Mouse (Mus musculus): ENCODE results near the gene Stkld1. TPM values are rescaled to one million over a fixed set of nuclear protein-coding genes. Genes with fewer than 3 reads are reported as not detected.
"Not testable (repeated sequence)": the region's sequence is repeated elsewhere in the genome, so short reads cannot be mapped to it uniquely, and the experiment has no call there.

Gene Stkld1
- total and polyA plus RNA-seq, 3 experiments: 0.13 to 0.29 (median 0.19) TPM

GRCm38 (mm10) chr2:26885541-26885940, 48.3 kb upstream of the Stkld1 start:
- H3K4me3 ChIP-seq (replicated peaks in 1 of 3; ENCODE audit: low read depth in 2 of 3, low read length in 2 of 3, poor library complexity in 1 of 3); H3K27me3 ChIP-seq (replicated peaks); H3K9me3 ChIP-seq (replicated peaks; ENCODE audit: low read length); dilution Hi-C loops (cut with MboI; ENCODE audit: extremely low pct_ligation_motif_present, extremely low pct_unique_long_range_greater_than_20kb, low sequenced_read_pairs); H3K27ac ChIP-seq (ENCODE audit: insufficient read depth, low read depth); H3K79me2 ChIP-seq (replicated peaks; ENCODE audit: control insufficient read depth, extremely low read depth, insufficient read depth, poor library complexity, severe bottlenecking); in situ Hi-C loops (cut with MboI; ENCODE audit: low pct_ligation_motif_present, low pct_unique_long_range_greater_than_20kb, low sequenced_read_pairs); H3K4me1 ChIP-seq (ENCODE audit: control insufficient read depth in 1 of 2, insufficient read depth in 2 of 2); H3K9ac ChIP-seq (ENCODE audit: insufficient read depth, low read depth); DNase-seq (ENCODE audit: extremely low read depth); H3K4me2 ChIP-seq (ENCODE audit: insufficient read depth, low read depth, poor library complexity, severe bottlenecking): not testable (repeated sequence)
- H3K36me3 ChIP-seq (replicated peaks in 1 of 2; ENCODE audit: control insufficient read depth in 1 of 2, insufficient read depth in 1 of 2, low read length in 1 of 2): peaks cover 15 to 23% of the 10 kb centered on the region in 2 experiments

- H3K9me3 ChIP-seq (replicated peaks; ENCODE audit: low read length); H3K9ac ChIP-seq (ENCODE audit: insufficient read depth, low read depth); dilution Hi-C loops (cut with MboI; ENCODE audit: extremely low pct_ligation_motif_present, extremely low pct_unique_long_range_greater_than_20kb, low sequenced_read_pairs); DNase-seq (ENCODE audit: extremely low read depth); H3K27ac ChIP-seq (ENCODE audit: insufficient read depth, low read depth); H3K4me1 ChIP-seq (ENCODE audit: control insufficient read depth in 1 of 2, insufficient read depth in 2 of 2); H3K4me3 ChIP-seq (replicated peaks in 1 of 3; ENCODE audit: low read depth in 2 of 3, low read length in 2 of 3, poor library complexity in 1 of 3); in situ Hi-C loops (cut with MboI; ENCODE audit: low pct_ligation_motif_present, low pct_unique_long_range_greater_than_20kb, low sequenced_read_pairs); H3K27me3 ChIP-seq (replicated peaks); H3K4me2 ChIP-seq (ENCODE audit: insufficient read depth, low read depth, poor library complexity, severe bottlenecking); H3K79me2 ChIP-seq (replicated peaks; ENCODE audit: control insufficient read depth, extremely low read depth, insufficient read depth, poor library complexity, severe bottlenecking): not testable (repeated sequence)
- peaks cover 21 to 29% of the 10 kb centered on the region in 2 experiments for H3K36me3 ChIP-seq (replicated peaks in 1 of 2; ENCODE audit: control insufficient read depth in 1 of 2, insufficient read depth in 1 of 2, low read length in 1 of 2)
Measured at GRCm38 (mm10) chr2:26886170-26886569, 47.7 kb upstream of the Stkld1 start.

DNA sequence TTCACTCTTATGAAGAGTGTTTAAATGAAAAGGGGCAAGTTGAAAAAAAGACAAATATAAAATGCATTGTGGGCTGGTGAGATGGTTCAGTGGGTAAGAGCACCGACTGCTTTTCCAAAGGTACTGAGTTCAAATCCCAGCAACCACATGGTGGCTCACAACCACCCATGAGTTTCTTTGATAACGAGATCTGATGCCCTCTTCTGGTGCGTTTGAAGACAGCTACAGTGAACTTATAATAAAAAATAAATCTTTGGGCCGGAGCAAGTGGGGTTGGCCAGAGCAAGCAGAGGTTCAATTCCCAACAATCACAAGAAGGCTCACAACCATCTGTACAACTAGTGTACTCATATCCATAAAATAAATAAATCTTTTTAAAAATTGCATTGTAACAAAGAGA, 37.9 kb upstream of the Stkld1 start:
- Histone ChIP-seq H3K9ac (ENCODE audit: insufficient read depth, low read depth) (no peak overlapping the region), H3K27me3 (replicated peaks) (no peaks in the 10 kb centered on the region), H3K4me2 (ENCODE audit: insufficient read depth, low read depth, poor library complexity, severe bottlenecking) (no peak overlapping the region), H3K4me1 (ENCODE audit: control insufficient read depth in 1 of 2, insufficient read depth in 2 of 2) (peaks cover 0 to 18% of the 10 kb centered on the region in 2 experiments; a peak in 2 of 4 replicates), H3K4me3 (replicated peaks in 1 of 3; ENCODE audit: low read depth in 2 of 3, low read length in 2 of 3, poor library complexity in 1 of 3) (no peak overlapping the region), H3K79me2 (replicated peaks; ENCODE audit: control insufficient read depth, extremely low read depth, insufficient read depth, poor library complexity, severe bottlenecking) (peaks cover 15% of the 10 kb centered on the region), H3K27ac (ENCODE audit: insufficient read depth, low read depth) (no peak overlapping the region), H3K36me3 (replicated peaks in 1 of 2; ENCODE audit: control insufficient read depth in 1 of 2, insufficient read depth in 1 of 2, low read length in 1 of 2) (peaks cover 79 to 91% of the 10 kb centered on the region in 2 experiments), H3K9me3 (replicated peaks; ENCODE audit: low read length) (no peaks in the 10 kb centered on the region)
- dilution Hi-C loops (cut with MboI; ENCODE audit: extremely low pct_ligation_motif_present, extremely low pct_unique_long_range_greater_than_20kb, low sequenced_read_pairs) (no loop called here), in situ Hi-C loops (cut with MboI; ENCODE audit: low pct_ligation_motif_present, low pct_unique_long_range_greater_than_20kb, low sequenced_read_pairs) (loop anchor here (5.0 kb wide), 1 partner anchor 244 kb away; no protein-coding TSS in a partner anchor)
- no peak for DNase-seq (ENCODE audit: extremely low read depth)
- no peak for TF ChIP-seq MEF2A (IDR thresholded peaks at IDR 0.05; ENCODE audit: borderline replicate concordance, low read depth, low read length)
- peak in 1 of 2 experiments; percentile 44; a peak in 2 of 4 replicates for TF ChIP-seq CTCF (conservative IDR thresholded peaks at IDR 0.05 in 1 of 2, IDR thresholded peaks at IDR 0.05 in 1 of 2; ENCODE audit: low read depth in 2 of 2, low read length in 2 of 2)

DNA sequence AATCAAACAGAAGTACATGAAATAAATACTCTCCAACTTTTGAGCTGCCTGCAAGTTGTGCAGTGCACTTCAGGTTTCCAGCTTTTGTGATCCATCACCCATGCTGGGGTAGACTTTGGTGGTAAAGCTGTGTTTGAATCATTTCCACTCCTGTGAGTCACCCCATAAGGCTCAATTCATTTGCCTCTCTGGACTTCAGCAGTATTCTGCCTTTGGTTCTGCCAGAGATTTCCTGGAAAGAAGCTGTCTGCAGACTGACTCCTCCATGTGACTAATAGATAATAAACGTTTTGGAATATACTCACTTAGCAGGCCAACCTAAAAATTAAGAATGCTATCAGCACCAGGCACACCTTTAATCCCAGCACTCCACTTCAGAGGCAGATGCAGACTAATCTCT, 33.1 kb upstream of the Stkld1 start:
- H3K9ac ChIP-seq (ENCODE audit: insufficient read depth, low read depth): no peak overlapping the region
- dilution Hi-C loops (cut with MboI; ENCODE audit: extremely low pct_ligation_motif_present, extremely low pct_unique_long_range_greater_than_20kb, low sequenced_read_pairs): no loop called here
- in situ Hi-C loops (cut with MboI; ENCODE audit: low pct_ligation_motif_present, low pct_unique_long_range_greater_than_20kb, low sequenced_read_pairs): no loop called here

More for the DNA sequence above, 33.1 kb upstream of the Stkld1 start:
- H3K27me3 ChIP-seq (replicated peaks): no peaks in the 10 kb centered on the region
- H3K27ac ChIP-seq (ENCODE audit: insufficient read depth, low read depth): no peak overlapping the region
- no peak for DNase-seq (ENCODE audit: extremely low read depth)
- TF ChIP-seq KAT2A (IDR thresholded peaks at IDR 0.05; ENCODE audit: insufficient replicate concordance, low read length) (no peak), TBP (conservative IDR thresholded peaks at IDR 0.05; ENCODE audit: low read depth, low read length) (no peak)
- peaks cover 43 to 78% of the 10 kb centered on the region in 2 experiments for H3K36me3 ChIP-seq (replicated peaks in 1 of 2; ENCODE audit: control insufficient read depth in 1 of 2, insufficient read depth in 1 of 2, low read length in 1 of 2)
- H3K9me3 ChIP-seq (replicated peaks; ENCODE audit: low read length): no peaks in the 10 kb centered on the region
- peaks cover 6 to 42% of the 10 kb centered on the region in 2 experiments for H3K4me1 ChIP-seq (ENCODE audit: control insufficient read depth in 1 of 2, insufficient read depth in 2 of 2)
- no peak overlapping the region for H3K4me2 ChIP-seq (ENCODE audit: insufficient read depth, low read depth, poor library complexity, severe bottlenecking)
- no peak overlapping the region for H3K4me3 ChIP-seq (replicated peaks in 1 of 3; ENCODE audit: low read depth in 2 of 3, low read length in 2 of 3, poor library complexity in 1 of 3)
- peaks cover 32% of the 10 kb centered on the region for H3K79me2 ChIP-seq (replicated peaks; ENCODE audit: control insufficient read depth, extremely low read depth, insufficient read depth, poor library complexity, severe bottlenecking)

All from CH12.LX (cell line).